Mouse (Mus musculus): ENCODE data around the gene Pot1a.

DNA sequence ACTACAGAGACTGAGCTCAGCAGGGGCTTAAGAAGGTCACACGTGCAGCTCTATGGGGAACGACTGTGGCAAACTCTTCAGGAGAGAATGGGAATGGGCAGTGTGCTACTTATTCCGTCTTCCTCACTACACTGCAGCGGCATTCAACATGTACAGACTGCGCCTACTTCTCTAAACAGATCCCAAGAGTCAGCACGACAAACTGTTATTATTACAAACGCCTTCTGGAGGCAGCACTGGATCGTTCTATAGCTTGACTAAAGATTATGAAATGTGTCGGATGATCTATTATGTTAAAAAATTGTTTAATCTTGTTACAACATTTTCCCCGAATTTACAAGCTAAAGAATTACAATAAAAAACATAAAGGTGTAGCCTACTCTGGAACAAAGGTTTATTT is 42.8 kb downstream of the Pot1a start:
- TF ChIP-seq CTCF (IDR thresholded peaks at IDR 0.05; ENCODE audit: borderline replicate concordance, extremely low read depth, insufficient read depth, insufficient read length) (no peak), POLR2A (IDR thresholded peaks at IDR 0.05; ENCODE audit: borderline replicate concordance, extremely low read depth, insufficient read depth, insufficient read length, poor library complexity, severe bottlenecking) (no peak)

Measured in brain, embryonic 14.5 days (tissue).